Mouse (Mus musculus) forebrain, embryonic 10.5 days (tissue): Measurements from ENCODE around the gene Whrn. TPM values are rescaled to one million over a fixed set of nuclear protein-coding genes. Genes with fewer than 3 reads are reported as not detected.

Experiments used
- DNase-seq: peaks from one replicate; pipeline ENCODE4 v3.0.0-alpha.2; 2017; ENCODE audit warnings: low spot score; ENCODE audit errors: extremely low spot score
- H3K27ac ChIP-seq: fragments of 300-500 bp; sonication (generic); 2 replicates; pipeline ENCODE4 v1.5.1; 2016; ENCODE audit warnings: mild to moderate bottlenecking
- H3K27me3 ChIP-seq: fragments of 300-500 bp; sonication (generic); 2 replicates; pipeline ENCODE4 v1.6.1; 2016; ENCODE audit warnings: mild to moderate bottlenecking; ENCODE audit not compliant: poor library complexity, severe bottlenecking
- H3K36me3 ChIP-seq: fragments of 300-500 bp; sonication (generic); replicated peaks from 2 replicates; pipeline ENCODE4 v1.6.1; 2016; ENCODE audit warnings: mild to moderate bottlenecking, moderate library complexity
- H3K4me1 ChIP-seq: fragments of 300-500 bp; sonication (generic); 2 replicates; pipeline ENCODE4 v1.6.1; 2016
- H3K4me3 ChIP-seq: fragments of 300-500 bp; sonication (generic); 2 replicates; pipeline ENCODE4 v1.5.1; 2016; ENCODE audit warnings: mild to moderate bottlenecking, moderate library complexity
- H3K9me3 ChIP-seq: fragments of 300-500 bp; sonication (generic); 2 replicates; pipeline ENCODE4 v1.6.1; 2016; ENCODE audit warnings: mild to moderate bottlenecking, moderate library complexity
- WGBS: fragments of 180-500 bp; shearing (Covaris S2); methylation state at CpG from one replicate; pipeline ENCODE4 v1.1.7; 2016; 5-methylcytosine and 5-hydroxymethylcytosine counted together
- polyA plus RNA-seq: library from polyadenylated mRNA; unstranded; fragments of >200 nt; fragmentation: Nextera tagmentation; extraction: Ambion mirVana; gene quantifications from 2 replicates; pipeline ENCODE4 v1.2.1, GENCODE M21; 2016

The Whrn gene
- polyA plus RNA-seq, 1 experiment from 2014 or later: 5.1 TPM

- no peaks in the 10 kb centered on the region for H3K27me3 ChIP-seq
- WGBS: 78% methylated on average over 11 of the region's 11 CpGs
- no peaks in the 10 kb centered on the region for H3K9me3 ChIP-seq
- peak overlapping the region; percentile 53; the same call in 1 of the 2 replicates for H3K27ac ChIP-seq
- no peak overlapping the region for H3K4me3 ChIP-seq
- peaks cover 28% of the 10 kb centered on the region for H3K36me3 ChIP-seq
- DNase-seq: no peak
- peaks cover 48% of the 10 kb centered on the region for H3K4me1 ChIP-seq
These were observed 96.8 kb downstream of the Whrn start for GRCm38 (mm10) chr4:63398854-63399609.

- WGBS: 88% methylated on average over 10 of the region's 10 CpGs
- Histone ChIP-seq H3K4me3 (no peak overlapping the region), H3K36me3 (peaks cover 35% of the 10 kb centered on the region), H3K4me1 (peaks cover 39% of the 10 kb centered on the region), H3K27ac (peak overlapping the region; percentile 53; the same call in 1 of the 2 replicates), H3K27me3 (no peaks in the 10 kb centered on the region), H3K9me3 (no peaks in the 10 kb centered on the region)
- DNase-seq: no peak
These were observed 97.7 kb downstream of the Whrn start for GRCm38 (mm10) chr4:63397981-63398537.

- H3K27ac ChIP-seq: peak overlapping the region; percentile 78; the same call in 1 of the 2 replicates
- peaks cover 46% of the 10 kb centered on the region for H3K4me1 ChIP-seq
- DNase-seq: no peak
- no peaks in the 10 kb centered on the region for H3K27me3 ChIP-seq
- 90% methylated on average over 6 of the region's 6 CpGs for WGBS
- H3K4me3 ChIP-seq: no peak overlapping the region
- no peaks in the 10 kb centered on the region for H3K9me3 ChIP-seq
- peaks cover 48% of the 10 kb centered on the region for H3K36me3 ChIP-seq
These were observed 104.5 kb downstream of the Whrn start for GRCm38 (mm10) chr4:63391322-63391721.

- peaks cover 46% of the 10 kb centered on the region for H3K4me1 ChIP-seq
- no peaks in the 10 kb centered on the region for H3K27me3 ChIP-seq
- DNase-seq: no peak
- peak overlapping the region; percentile 78 for H3K27ac ChIP-seq
- H3K36me3 ChIP-seq: peaks cover 49% of the 10 kb centered on the region
- 58% methylated on average over 11 of the region's 11 CpGs for WGBS
- H3K9me3 ChIP-seq: no peaks in the 10 kb centered on the region
- no peak overlapping the region for H3K4me3 ChIP-seq
These were observed 105.8 kb downstream of the Whrn start for GRCm38 (mm10) chr4:63389887-63390528.

GRCm38 (mm10) chr4:63389121-63389886 lies 106.5 kb downstream of the Whrn start:
- peak; percentile 31 for DNase-seq
- H3K4me1 ChIP-seq: peaks cover 46% of the 10 kb centered on the region
- peak overlapping the region; percentile 78 for H3K27ac ChIP-seq
- no peaks in the 10 kb centered on the region for H3K9me3 ChIP-seq
- H3K4me3 ChIP-seq: no peak overlapping the region; the same call in 1 of the 2 replicates
- peaks cover 45% of the 10 kb centered on the region for H3K36me3 ChIP-seq
- 18% methylated on average over 8 of the region's 8 CpGs for WGBS
- no peaks in the 10 kb centered on the region for H3K27me3 ChIP-seq

- no peak overlapping the region for H3K4me3 ChIP-seq
- peaks cover 47% of the 10 kb centered on the region for H3K36me3 ChIP-seq
- DNase-seq: no peak
- no peaks in the 10 kb centered on the region for H3K27me3 ChIP-seq
- H3K27ac ChIP-seq: peak overlapping the region; percentile 78; the same call in 1 of the 2 replicates
- no peaks in the 10 kb centered on the region for H3K9me3 ChIP-seq
- 86% methylated on average over 6 of the region's 6 CpGs for WGBS
- H3K4me1 ChIP-seq: peaks cover 46% of the 10 kb centered on the region
These were observed 107.8 kb downstream of the Whrn start for GRCm38 (mm10) chr4:63388029-63388428.

GRCm38 (mm10) chr4:63385784-63386183 lies 110.0 kb downstream of the Whrn start:
- Histone ChIP-seq H3K27ac (no peak overlapping the region), H3K27me3 (no peaks in the 10 kb centered on the region), H3K36me3 (peaks cover 55% of the 10 kb centered on the region), H3K9me3 (no peaks in the 10 kb centered on the region), H3K4me1 (peaks cover 35% of the 10 kb centered on the region), H3K4me3 (no peak overlapping the region)
- no peak for DNase-seq
- 91% methylated on average over 11 of the region's 11 CpGs for WGBS

- H3K27me3 ChIP-seq: no peaks in the 10 kb centered on the region
- H3K4me3 ChIP-seq: no peak overlapping the region
- H3K9me3 ChIP-seq: no peaks in the 10 kb centered on the region
- H3K27ac ChIP-seq: no peak overlapping the region
- WGBS: 90% methylated on average over 3 of the region's 3 CpGs
- DNase-seq: no peak
- peaks cover 30% of the 10 kb centered on the region for H3K4me1 ChIP-seq
- H3K36me3 ChIP-seq: peaks cover 58% of the 10 kb centered on the region
These were observed 110.5 kb downstream of the Whrn start for GRCm38 (mm10) chr4:63385253-63385652.

GRCm38 (mm10) chr4:63384262-63384661 lies 111.5 kb downstream of the Whrn start:
- peaks cover 66% of the 10 kb centered on the region for H3K36me3 ChIP-seq
- no peaks in the 10 kb centered on the region for H3K9me3 ChIP-seq
- peaks cover 20% of the 10 kb centered on the region for H3K4me1 ChIP-seq
- DNase-seq: no peak
- 94% methylated on average over 4 of the region's 4 CpGs for WGBS
- no peak overlapping the region for H3K4me3 ChIP-seq
- H3K27ac ChIP-seq: no peak overlapping the region
- H3K27me3 ChIP-seq: no peaks in the 10 kb centered on the region

GRCm38 (mm10) chr4:63383474-63383873 lies 112.3 kb downstream of the Whrn start:
- 92% methylated on average over 12 of the region's 12 CpGs for WGBS

GRCm38 (mm10) chr4:63382676-63383369 lies 113.0 kb downstream of the Whrn start:
- H3K27ac ChIP-seq: no peak overlapping the region
- peaks cover 6% of the 10 kb centered on the region for H3K4me1 ChIP-seq
- DNase-seq: no peak
- 89% methylated on average over 4 of the region's 4 CpGs for WGBS
- no peaks in the 10 kb centered on the region for H3K9me3 ChIP-seq
- H3K4me3 ChIP-seq: no peak overlapping the region
- peaks cover 73% of the 10 kb centered on the region for H3K36me3 ChIP-seq
- no peaks in the 10 kb centered on the region for H3K27me3 ChIP-seq

More at GRCm38 (mm10) chr4:63383474-63383873, 112.3 kb downstream of the Whrn start:
- Histone ChIP-seq H3K27me3 (no peaks in the 10 kb centered on the region), H3K9me3 (no peaks in the 10 kb centered on the region), H3K36me3 (peaks cover 74% of the 10 kb centered on the region), H3K4me1 (peaks cover 12% of the 10 kb centered on the region), H3K27ac (no peak overlapping the region), H3K4me3 (no peak overlapping the region)
- DNase-seq: no peak

GRCm38 (mm10) chr4:63377483-63377882 lies 118.3 kb downstream of the Whrn start:
- H3K27ac ChIP-seq: no peak overlapping the region
- DNase-seq: no peak
- H3K27me3 ChIP-seq: no peaks in the 10 kb centered on the region
- H3K36me3 ChIP-seq: peaks cover 90% of the 10 kb centered on the region
- no peaks in the 10 kb centered on the region; the same call in 1 of the 2 replicates for H3K4me1 ChIP-seq
- no peaks in the 10 kb centered on the region for H3K9me3 ChIP-seq
- H3K4me3 ChIP-seq: no peak overlapping the region
- WGBS: 69% methylated on average over 7 of the region's 7 CpGs
